Mouse (Mus musculus) cerebellum, adult 18-20 months (tissue): ENCODE measurements around the gene Itgad.
"Not testable (repeated sequence)": the region's sequence is repeated elsewhere in the genome, so short reads cannot be mapped to it uniquely, and the experiment has no call there.

Experiments used
- DNase-seq, 2 experiments: peaks; one replicate each; pipeline ENCODE4 v3.0.0; 2021

Itgad gene

GRCm38 (mm10) chr7:128154076-128154475 is at the start of gene Itgad:
Gene Itgad (plus strand): TSS chr7:128154376.
- DNase-seq = no peak

DNA sequence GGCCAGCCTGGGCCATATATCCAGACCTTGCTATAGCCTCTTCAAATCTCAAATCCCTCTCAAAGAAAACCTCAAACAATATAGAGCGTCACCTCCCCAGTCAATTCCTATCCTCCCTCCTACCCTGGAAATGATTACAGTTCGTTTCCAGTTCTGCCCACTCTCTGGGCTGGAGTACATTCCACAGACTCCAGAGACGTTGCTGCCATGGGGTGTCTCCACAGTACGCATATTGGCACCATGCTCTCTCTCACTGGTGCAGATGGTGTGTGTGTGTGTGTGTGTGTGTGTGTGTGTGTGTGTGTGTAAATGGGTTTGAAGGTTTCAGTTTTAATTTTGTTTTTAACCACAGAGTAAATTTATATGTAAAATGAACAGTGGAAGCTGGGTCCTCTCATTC is 48.9 kb upstream of the Itgad start:
- no peak for DNase-seq

- no peak for DNase-seq
These were observed 46.7 kb upstream of the Itgad start for GRCm38 (mm10) chr7:128107462-128107861.

DNA sequence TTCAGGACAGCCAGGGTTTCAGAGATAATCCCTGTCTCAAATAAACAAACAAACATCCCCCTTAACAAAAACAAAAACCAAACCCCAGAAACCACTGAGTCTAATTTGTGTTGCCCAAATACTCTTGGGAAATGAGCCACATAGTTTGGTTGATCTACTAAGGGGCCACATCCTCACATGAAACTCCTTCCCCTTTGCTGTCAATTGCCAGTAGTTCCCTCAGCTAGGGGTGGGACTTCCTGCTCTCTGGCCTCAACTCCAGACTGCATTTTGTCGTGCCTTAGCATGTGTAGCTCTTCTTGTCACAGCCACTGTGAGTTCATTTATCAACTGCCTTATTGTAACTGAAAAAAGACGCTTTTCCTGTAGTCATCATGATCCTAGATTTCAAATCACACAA is 43.9 kb upstream of the Itgad start:
- no peak for DNase-seq

DNA sequence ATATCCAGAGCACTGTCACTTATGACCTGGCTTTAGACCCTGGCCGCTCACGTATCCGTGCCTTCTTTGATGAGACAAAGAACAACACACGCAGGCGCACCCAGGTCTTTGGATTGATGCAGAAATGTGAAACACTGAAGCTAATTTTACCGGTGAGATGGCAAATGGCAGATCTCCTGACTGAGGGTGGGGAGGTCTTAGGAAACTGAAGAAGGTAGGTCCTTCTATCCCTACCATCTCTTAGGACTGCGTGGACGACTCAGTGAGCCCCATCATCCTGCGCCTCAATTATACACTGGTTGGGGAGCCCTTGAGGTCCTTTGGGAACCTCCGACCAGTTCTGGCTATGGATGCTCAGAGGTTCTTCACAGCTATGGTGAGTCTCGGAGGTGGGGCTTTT is 42.0 kb upstream of the Itgad start:
- DNase-seq = no peak

GRCm38 (mm10) chr7:128114371-128115105 is 39.6 kb upstream of the Itgad start:
- DNase-seq = no peak

- no peak for DNase-seq
These were observed 38.8 kb upstream of the Itgad start for GRCm38 (mm10) chr7:128115211-128115958.

GRCm38 (mm10) chr7:128116396-128116795 is 37.8 kb upstream of the Itgad start:
- DNase-seq = no peak

DNA sequence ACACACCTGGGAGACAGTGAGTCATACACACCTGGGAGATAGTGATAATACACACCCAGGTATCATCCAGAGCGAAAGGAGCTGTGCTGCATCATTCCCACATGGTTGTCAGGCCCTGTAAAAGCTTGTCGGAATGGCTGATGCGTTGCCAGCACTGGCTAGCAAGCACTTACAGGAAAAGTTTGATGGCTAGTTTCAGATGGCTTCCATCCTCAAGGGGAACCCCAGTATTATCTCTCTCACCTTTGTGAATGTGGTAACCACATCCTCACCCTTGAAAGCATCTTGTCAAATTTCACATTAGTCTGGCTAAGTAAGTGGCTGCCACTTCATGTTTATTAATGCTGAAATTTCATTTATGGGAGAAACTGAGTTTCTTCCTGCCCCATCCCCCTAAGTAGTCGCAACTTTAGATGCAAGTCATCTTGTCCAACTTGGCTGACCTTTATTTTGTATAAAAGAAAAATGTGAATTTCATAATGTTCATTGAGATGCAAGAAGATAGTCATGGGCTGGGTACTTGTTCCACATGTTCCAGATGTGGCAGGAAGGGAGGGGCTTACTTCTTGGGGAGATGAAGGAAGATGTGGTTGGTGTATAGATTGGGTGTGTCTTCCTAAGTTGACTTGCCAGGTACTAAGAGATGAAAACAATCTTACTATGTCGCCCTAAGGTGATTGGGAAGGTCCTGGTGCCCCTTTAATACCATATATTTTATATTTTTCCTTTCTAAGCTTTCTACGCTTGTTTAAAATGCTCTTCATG is 34.3 kb upstream of the Itgad start:
- no peak for DNase-seq

DNA sequence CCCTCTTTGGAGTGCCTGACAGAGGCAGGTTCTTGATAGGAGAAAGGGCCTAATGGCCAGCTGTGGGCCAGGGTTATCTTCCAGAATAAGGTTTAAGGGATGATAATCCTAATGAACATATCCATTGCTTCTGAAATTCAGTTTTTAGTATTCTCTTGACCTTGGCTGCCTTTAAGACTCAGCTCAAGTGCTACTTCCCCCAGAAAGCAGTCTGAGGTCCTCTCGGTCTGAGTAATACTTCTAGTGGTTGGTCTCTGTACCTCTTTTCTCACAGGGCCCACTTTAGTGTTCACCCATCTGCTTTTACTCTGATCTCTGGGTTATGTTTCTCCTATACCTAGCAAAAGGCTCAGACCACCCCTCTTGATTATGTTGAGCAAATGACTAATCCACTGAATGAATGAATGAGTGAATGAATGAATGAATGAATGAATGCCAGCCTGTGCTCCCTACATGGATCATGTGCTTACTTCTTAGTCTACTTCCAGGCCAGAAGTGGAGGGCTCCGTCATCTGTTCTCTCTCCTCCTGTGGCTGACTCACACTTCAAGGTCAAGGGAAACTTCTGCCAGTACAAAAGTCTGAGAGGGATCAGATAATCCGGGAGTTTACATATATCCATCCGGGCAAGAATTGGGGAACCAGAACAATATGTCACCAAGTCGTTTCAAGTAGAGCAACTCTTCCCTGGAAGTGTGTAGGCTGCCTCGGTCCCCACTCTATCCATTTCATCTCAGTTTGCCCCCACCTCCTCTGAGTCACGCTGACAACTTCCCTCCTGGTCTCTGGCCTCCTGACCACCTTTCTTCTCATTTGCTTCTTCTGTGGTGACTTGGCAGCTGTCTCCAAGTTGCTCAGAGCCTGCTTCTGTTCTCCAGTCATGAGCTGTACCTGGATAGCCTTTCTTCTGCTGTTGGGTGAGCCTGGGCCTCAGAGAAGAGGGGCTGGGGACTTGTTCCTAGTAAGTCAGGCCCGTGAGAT is 25.1 kb upstream of the Itgad start, which contains the start of gene Itgax:
Itgax (plus strand) TSS at position 807 of the 980 bp plus-strand sequence.
- no peak for DNase-seq

- DNase-seq = no peak
These were observed 22.0 kb upstream of the Itgad start for GRCm38 (mm10) chr7:128132148-128132547.

GRCm38 (mm10) chr7:128133596-128133995 is 20.6 kb upstream of the Itgad start:
- DNase-seq = no peak

DNA sequence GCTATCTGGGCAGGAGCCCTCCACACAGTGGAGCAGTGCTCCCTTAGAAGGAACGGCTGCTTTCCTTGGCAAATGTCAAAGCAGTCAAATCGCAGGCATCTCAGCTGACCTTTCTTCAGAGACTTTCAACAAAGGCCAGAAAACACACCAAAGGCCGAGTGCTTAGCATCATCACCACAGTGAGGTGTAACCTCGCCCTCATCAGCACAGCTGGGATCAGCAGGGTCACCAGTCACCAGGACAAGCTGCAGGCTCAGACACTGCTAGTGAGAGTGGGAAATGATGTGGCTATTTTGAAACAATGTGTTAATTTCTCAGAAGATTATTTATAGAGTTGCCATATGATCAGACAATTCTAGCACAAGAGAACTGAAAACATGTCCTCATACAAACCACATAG is 17.2 kb upstream of the Itgad start:
- DNase-seq = no peak

GRCm38 (mm10) chr7:128139611-128140010 is 14.6 kb upstream of the Itgad start:
- DNase-seq = peak; percentile 5 to 24

DNA sequence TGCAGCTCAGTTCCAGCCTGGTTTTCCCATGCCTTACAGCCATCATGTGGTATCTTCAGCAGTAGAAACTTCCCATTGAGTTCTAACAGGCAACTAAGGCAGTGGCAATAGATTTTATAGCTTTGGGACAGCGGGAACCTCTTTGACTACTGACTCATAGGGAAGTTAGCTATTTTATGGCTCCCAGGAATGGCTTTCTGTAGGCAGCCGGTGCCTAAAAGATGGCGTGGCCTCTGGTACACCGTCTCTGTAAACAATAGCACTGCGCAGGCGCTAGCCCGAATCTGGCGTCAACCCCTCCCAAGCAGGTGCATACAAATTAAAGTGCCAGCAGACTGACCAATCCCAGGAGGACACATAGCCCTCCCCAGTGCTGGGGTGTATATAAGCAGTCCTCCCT is 3.2 kb upstream of the Itgad start:
- DNase-seq = no peak

DNA sequence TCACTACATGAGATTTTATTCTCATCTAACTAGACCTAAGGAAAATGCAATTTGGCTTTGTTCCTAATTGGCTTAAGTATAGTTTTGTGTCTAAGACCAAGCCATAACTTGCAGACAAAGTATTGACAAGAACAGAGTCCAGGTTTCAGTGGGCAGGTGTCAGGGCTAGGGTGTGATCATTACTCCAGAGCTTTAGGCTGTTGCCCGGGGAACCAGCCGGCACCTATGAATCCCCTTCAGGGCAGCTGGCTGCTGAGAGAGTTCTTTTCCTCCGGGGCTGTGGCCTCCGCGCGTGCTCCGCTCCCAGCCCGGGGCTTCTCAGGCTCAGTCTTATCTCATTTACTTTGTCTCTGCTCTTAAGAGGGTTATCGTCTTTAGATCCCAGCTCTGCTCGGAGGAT is 748 bp downstream of the Itgad start:
- no peak for DNase-seq

GRCm38 (mm10) chr7:128158688-128159354 is 4.6 kb downstream of the Itgad start:
- not testable (repeated sequence) for DNase-seq

GRCm38 (mm10) chr7:128164001-128164400 is 9.8 kb downstream of the Itgad start:
- DNase-seq = no peak

DNA sequence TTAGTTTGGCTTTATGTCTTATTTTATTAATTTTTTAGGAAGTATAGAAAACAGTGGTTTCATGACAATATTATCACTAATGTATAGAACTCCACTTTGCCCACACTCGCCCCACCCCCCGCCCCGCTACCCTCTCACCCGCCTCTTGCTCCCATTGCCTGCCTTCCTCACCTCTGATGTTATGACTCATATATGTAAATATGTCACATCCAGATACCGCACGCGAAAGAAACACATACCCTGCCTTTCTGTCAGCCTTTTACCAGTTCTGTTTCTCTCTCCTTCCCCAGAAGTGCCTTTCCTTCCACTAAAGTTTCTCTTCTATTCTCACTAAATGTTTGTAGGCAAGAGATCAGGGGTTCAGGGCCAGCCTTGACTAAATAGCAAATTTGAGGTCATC is 12.2 kb downstream of the Itgad start:
- no peak for DNase-seq

- no peak for DNase-seq
These were observed 15.8 kb downstream of the Itgad start for GRCm38 (mm10) chr7:128169996-128170395.

DNA sequence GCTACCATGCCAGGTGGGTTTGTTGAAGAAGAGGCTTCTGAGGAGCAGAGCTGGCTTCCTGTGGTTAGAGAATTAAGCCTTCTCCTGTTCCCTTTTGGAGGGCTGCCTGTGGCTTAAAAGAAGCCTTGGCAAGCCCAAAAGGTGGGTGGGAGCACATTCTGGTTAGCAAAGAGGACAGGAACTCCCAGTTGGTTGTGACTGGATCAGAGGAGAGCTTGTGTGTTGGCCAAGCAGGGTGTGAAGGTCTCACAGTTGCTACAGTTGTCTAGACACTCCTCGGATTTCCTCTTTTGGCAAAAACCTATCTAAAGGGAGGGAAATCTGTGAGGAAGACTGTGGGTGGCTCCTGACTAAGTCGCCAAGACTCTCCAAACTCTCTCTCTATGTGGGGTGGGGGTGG is 24.2 kb downstream of the Itgad start:
- no peak for DNase-seq

- no peak for DNase-seq
These were observed 25.9 kb downstream of the Itgad start for GRCm38 (mm10) chr7:128180126-128180525.
